Mouse (Mus musculus) Patski (cell line): ENCODE measurements around the gene Exoc5. TPM values are rescaled to one million over a fixed set of nuclear protein-coding genes. Genes with fewer than 3 reads are reported as not detected.
A peak's percentile ranks its signal among the peaks of the same experiment; 100 is the strongest.

Source experiments
- ATAC-seq: fragments of 100-300 bp; one replicate; pipeline ENCODE4 v1.8.0; 2021
- CTCF ChIA-PET: fragments of 350-600 bp; sonication (Branson Sonifier 250); formaldehyde crosslinking; loops from one replicate; lab custom pipeline; 2022; ENCODE audit warnings: inconsistent platforms; lab: Charles Lee
- POLR2A ChIA-PET: fragments of 350-600 bp; sonication (Branson Sonifier 250); formaldehyde crosslinking; loops from one replicate; lab custom pipeline; 2022; ENCODE audit warnings: antibody characterized with exemption, inconsistent platforms; lab: Charles Lee
- DNase-seq: peaks from one replicate; pipeline ENCODE4 v3.0.0-alpha.2; 2011; ENCODE audit warnings: low read depth, low spot score
- H3K27me3 ChIP-seq: fragments of 371-371 bp; one replicate; pipeline ENCODE4 v1.5.1; 2021
- CTCF ChIP-seq: fragments of 100-300 bp; IDR thresholded peaks from one replicate; pipeline ENCODE4 v1.5.1; 2021
- in situ Hi-C: fragments of 300-500 bp; cut with MboI; formaldehyde crosslinking; loops from 3 replicates; pipeline ENCODE4 v1.11.1; 2018; ENCODE audit warnings: low pct_unique_long_range_greater_than_20kb, mixed read lengths
- polyA plus RNA-seq: library from polyadenylated mRNA; unstranded; gene quantifications from one replicate; pipeline ENCODE4 v1.2.3, GENCODE M21; 2021

Exoc5 gene
- polyA plus RNA-seq, 1 experiment from 2014 or later = 38.4 TPM

DNA sequence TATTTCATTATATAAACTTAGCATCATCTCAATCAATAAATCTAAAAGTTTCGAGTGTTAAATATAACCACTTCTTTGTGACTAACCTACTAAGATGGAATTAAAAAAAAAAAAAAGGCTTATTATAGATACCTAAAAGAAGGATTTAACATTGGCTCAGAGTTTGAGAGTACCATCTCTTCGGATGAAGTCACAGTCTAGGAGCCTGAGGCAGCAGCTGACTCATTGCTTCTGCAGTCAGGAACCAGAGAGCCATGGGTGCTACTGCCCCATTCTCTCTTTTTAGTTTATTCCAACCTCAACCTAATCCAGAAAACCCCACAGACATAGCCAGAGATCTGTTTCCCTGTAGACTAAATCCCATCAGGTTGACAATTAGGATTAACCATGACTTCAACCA, 6.4 kb upstream of the Exoc5 start:
- DNase-seq (no peak), ATAC-seq (no peak)
- ChIA-PET CTCF (no interaction called here), POLR2A (interaction anchor here (0.7 kb wide), 1 partner anchor 1083 kb away, joined by 3 read pairs; no protein-coding TSS in a partner anchor)
- no peaks in the 10 kb centered on the region for H3K27me3 ChIP-seq
- in situ Hi-C loops = no loop called here
- TF ChIP-seq CTCF = no peak

DNA sequence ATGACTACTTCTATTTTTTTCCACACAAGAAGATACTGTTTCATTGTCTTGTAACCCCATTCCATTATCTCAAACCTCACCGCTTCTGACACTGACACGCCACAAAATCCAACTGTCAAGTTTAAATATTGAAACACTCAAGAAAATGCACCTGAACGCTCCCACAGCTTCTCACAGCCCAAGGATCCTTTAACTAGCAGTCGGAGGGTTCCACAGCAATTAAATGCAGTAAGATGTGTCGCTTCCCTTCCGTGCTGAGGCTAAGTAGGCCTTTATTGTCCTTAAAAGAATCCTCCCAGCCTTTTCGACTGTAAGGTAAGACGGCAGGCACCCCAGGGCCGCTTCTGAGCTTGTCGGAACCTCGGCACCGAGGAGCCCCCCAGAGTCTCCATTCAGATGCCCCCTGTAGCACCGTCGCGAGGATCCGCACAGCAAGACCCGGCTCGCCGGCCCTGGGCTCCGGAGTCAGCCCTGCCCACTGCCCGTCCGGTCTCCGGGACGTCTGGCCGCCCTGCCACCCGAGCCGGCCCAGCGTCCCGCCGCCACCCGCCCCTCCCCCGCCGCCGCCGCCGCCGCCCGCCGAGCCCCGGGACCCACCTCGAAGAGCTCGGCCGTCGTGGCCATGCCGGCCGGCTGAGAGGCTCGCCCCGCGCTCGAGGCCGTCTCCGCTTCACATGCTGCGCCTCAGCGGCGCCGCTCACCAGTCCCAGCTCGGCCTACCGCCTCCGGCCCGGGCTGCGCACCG, 752 bp downstream of the Exoc5 start, which contains the start of gene Ap5m1:
TSS of gene Ap5m1 (plus strand) at position 569 of the 745 bp plus-strand sequence.
- POLR2A ChIA-PET = interaction anchor here (0.7 to 1.0 kb wide), 3 partner anchors 12 to 20 kb away, joined by 3 read pairs; no protein-coding TSS in a partner anchor
- DNase-seq (no peak), ATAC-seq (peak; percentile 45)
- in situ Hi-C loops = no loop called here
- H3K27me3 ChIP-seq = no peaks in the 10 kb centered on the region
- CTCF ChIA-PET = no interaction called here
- TF ChIP-seq CTCF = no peak

DNA sequence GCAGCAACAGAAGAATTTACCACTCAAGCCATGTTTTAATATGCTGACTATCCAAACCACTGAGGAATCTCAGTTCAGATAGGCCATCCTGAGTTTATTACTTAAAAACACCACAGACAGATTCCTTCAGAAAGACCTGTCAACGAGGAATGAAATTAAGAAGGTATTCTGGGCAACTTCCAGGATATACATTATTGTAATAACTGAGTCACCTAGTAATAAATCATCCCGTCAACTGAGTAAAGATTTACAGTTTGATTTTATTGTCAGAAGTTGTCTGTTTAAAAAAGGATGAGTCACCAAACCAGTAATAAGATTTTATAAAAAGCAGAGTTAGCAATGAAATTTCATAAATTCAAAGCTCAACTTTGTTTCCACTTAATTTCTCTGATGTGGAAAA, 2.6 kb downstream of the Exoc5 start:
- in situ Hi-C loops = no loop called here

DNA sequence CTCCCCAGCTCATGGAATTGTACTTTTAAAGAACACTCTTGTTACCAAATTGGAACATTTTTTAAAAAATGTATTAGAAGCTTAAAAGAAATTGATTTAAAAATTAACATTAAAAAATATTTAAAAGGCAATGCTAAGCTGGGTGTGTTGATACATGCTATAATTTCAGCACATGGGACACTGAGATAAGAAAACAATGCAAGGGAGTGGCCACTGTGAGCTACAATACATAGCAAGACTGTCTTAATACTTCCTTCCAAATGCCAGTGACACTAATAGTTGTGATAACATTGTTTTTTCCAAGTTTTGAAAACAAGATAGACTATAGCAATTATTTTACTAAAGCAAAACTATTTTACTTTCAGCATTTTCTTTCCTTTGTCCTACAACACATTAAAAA, 17.0 kb downstream of the Exoc5 start:
- H3K27me3 ChIP-seq = no peaks in the 10 kb centered on the region
- in situ Hi-C loops = no loop called here
- no peak for ATAC-seq
- DNase-seq = no peak
- CTCF ChIA-PET = interaction anchor here (1.0 to 1.4 kb wide), 3 partner anchors 11 to 15 kb away, joined by 3 to 5 read pairs (median 4); no protein-coding TSS in a partner anchor
- POLR2A ChIA-PET = interaction anchor here (1.0 kb wide), 1 partner anchor 11 kb away, joined by 3 read pairs; no protein-coding TSS in a partner anchor
- no peak for TF ChIP-seq CTCF

More for the DNA sequence above, 2.6 kb downstream of the Exoc5 start:
- DNase-seq (no peak), ATAC-seq (no peak)
- ChIA-PET POLR2A (interaction anchor here (0.7 kb wide), 1 partner anchor 306 kb away, joined by 3 read pairs; no protein-coding TSS in a partner anchor), CTCF (interaction anchor here (1.2 kb wide), 1 partner anchor 23 kb away, joined by 3 read pairs; no protein-coding TSS in a partner anchor)
- TF ChIP-seq CTCF = no peak
- H3K27me3 ChIP-seq = no peaks in the 10 kb centered on the region

DNA sequence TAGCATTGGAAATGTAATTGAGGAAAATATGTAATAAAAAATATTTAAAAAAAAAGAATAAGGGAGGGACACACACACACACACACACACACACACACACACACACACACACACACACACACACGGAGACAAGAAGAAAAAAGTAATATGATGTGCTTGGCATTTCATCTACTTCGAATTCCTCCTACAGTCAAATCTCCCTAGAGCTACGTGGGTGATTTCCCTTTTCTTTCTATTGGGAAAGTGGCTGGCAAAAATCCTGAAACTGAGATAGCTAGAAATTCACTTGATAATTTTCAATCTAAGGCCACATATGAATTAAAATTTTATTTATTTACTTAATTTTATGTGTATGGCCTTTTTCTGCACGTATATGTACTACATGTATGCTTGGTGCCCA, 20.8 kb downstream of the Exoc5 start:
- ChIA-PET POLR2A (no interaction called here), CTCF (interaction anchor here (1.4 kb wide), 2 partner anchors 10 to 45 kb away, joined by 3 read pairs; no protein-coding TSS in a partner anchor)
- ATAC-seq = no peak
- in situ Hi-C loops = no loop called here
- no peak for TF ChIP-seq CTCF
- no peak for DNase-seq
- H3K27me3 ChIP-seq = no peaks in the 10 kb centered on the region

DNA sequence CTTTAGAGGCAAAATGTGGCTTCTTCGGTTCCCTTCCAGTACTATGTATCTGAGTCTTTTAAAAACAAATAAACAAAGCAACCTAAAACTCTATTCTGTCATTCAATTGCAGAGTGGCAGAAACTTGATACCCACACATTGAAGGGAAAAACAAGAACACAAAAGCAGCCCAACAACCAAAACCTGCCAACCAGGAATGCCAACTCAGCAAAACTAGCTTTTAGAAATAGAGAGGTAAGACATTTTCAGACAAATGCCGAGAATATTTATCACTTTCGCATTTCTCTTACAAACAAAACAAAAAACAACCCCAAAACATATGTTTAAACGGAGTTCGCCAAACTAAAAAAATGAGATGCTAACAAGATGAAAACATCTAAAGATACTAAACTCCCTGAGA, 37.5 kb downstream of the Exoc5 start:
- no peak for TF ChIP-seq CTCF
- in situ Hi-C loops = no loop called here
- POLR2A ChIA-PET = no interaction called here
- DNase-seq (no peak), ATAC-seq (no peak)
- CTCF ChIA-PET = interaction anchor here (1.3 kb wide), 1 partner anchor 22 kb away, joined by 4 read pairs; no protein-coding TSS in a partner anchor
- H3K27me3 ChIP-seq = no peaks in the 10 kb centered on the region

DNA sequence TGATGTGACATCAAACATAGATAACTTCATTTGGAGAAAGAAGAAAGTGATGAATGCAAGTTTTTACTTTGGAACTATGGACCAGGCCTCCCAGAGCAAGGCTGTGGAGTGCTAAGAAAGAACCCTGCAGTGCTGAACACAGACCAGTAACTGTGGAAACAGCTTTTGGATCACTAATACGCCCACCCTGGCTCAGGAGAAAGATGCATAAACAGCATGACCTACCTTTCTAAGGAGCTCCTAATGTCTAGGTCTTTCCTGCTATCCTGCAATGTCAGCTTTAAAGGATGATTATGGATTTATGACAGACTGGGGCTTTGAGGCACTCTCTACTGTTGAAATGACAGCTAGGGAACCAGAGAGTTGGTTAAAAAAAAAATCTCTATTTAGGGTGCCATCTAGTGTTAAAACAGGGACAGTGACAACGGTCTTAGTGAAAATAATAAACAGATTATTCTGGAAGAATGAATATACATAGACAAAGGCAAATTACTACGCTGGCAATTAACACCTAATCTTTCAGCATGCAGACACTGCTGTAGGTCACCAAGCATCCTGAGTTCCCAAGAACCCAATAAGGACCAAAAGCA, 38.6 kb downstream of the Exoc5 start:
- CTCF ChIA-PET = interaction anchor here (1.0 to 2.1 kb wide), 4 partner anchors 9 to 30 kb away, joined by 3 to 9 read pairs (median 6); no protein-coding TSS in a partner anchor
- peak; percentile 44 for TF ChIP-seq CTCF
- DNase-seq = no peak
- in situ Hi-C loops = no loop called here
- H3K27me3 ChIP-seq = no peaks in the 10 kb centered on the region
- no peak for ATAC-seq
- POLR2A ChIA-PET = no interaction called here

DNA sequence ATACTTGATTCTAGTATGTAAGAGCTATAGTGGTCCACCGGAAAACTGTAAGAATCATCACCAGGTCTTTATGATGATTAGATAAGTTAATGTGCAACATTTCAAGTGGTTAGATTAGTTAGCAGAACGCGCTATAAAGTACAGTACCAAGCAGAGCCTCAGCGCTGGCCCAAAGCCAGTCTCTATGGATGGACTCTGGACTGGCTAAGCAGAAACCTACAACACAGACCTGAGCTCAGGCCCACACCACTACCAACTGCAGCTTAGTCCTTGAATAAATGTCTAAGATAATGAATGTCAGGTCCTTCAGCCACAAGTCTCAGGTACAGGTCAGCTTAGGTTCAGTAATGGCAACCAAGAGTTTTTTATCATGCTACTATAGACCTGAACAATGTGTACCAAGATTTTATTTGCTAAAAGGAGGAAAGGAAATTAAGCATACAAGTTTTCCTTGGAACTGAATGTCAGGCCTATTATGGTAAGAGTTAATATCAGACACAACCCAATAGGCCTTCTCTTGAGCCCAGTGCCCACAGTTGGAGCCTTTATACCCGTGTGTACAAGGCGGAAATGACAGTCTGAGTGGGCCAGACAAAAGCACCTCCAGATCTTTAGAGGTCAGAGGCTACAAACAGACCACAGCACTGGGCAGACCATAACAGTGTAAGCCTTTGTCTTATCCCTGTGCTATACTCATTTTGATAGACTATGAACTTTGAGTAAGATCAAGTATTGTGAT, 39.2 kb downstream of the Exoc5 start:
- ChIA-PET POLR2A (no interaction called here), CTCF (interaction anchor here (1.0 to 2.1 kb wide), 4 partner anchors 9 to 29 kb away, joined by 3 to 9 read pairs (median 6); no protein-coding TSS in a partner anchor)
- in situ Hi-C loops = no loop called here
- no peak for ATAC-seq
- no peak for DNase-seq
- H3K27me3 ChIP-seq = no peaks in the 10 kb centered on the region
- no peak for TF ChIP-seq CTCF

DNA sequence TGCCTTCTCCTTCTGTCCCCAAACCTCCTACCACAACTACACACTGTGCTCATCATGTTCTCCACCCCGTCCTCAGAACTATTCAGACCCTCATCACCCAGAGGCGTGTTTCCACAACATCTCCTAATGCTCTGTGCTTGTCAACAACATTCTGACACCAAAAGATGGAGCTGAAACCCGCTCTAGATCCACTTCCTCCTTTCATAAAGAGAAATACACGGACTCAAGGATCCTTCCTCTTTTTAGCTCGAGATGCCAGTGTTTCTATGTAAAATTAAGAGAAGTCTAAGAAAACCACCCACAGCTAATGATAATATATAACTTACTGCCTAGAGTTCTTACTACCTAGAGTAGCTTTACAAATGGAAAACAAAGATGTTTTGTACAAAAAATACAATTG, 46.7 kb downstream of the Exoc5 start:
- ATAC-seq (no peak), DNase-seq (no peak)
- CTCF ChIA-PET = interaction anchor here (1.7 to 3.2 kb wide), 2 partner anchors 8 to 22 kb away, joined by 4 to 9 read pairs; no protein-coding TSS in a partner anchor
- in situ Hi-C loops = loop anchor here (25.0 kb wide), 1 partner anchor 1282 kb away; no protein-coding TSS in a partner anchor
- no peaks in the 10 kb centered on the region for H3K27me3 ChIP-seq
- POLR2A ChIA-PET = no interaction called here
- no peak for TF ChIP-seq CTCF
